Mouse (Mus musculus) layer of hippocampus, postnatal 10 days (tissue): Measurements from ENCODE around the gene Ptprb. TPM values are rescaled to one million over a fixed set of nuclear protein-coding genes. Genes with fewer than 3 reads are reported as not detected.

Experiments used
- DNase-seq, 2 experiments: peaks; one replicate each; pipeline ENCODE4 v3.0.0; 2021; ENCODE audit warnings: low spot score in 2 of 2
- total RNA-seq, 2 experiments: library from RNA; stranded (reverse); gene quantifications; 2 replicates each; pipeline ENCODE4 v1.2.3; 2021

Ptprb gene
- total RNA-seq, 2 experiments from 2014 or later: 18.8 to 19.9 TPM

DNA sequence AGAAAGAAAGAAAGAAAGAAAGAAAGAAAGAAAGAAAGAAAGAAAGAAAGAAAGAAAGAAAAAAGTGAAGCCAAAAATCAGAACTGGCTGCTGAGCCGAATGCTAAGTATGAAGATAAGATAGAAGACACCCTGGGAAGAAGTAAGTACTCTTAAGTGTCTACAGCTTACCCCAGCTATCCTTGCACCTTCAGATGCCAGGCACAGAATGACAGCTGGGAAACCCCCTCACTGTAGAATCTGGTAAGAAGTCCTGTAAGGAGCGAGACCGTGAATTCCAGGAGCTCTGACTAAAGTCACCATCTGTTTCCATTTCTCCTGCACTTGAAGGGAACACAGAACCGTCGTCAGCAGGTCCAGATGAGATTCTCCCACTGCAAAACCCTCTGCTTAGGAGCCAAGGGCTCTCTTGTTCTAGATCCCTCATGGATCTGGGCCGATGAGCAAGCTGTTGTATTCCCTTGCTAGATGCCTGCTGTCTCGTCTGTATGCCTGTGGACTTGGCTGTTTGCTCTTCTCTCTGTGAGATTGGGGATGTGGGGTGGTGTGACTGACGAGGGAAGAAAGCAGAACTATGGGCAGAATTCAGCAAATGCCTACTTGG, 15.9 kb downstream of the Ptprb start:
- peak; percentile 8 to 16 for DNase-seq

DNA sequence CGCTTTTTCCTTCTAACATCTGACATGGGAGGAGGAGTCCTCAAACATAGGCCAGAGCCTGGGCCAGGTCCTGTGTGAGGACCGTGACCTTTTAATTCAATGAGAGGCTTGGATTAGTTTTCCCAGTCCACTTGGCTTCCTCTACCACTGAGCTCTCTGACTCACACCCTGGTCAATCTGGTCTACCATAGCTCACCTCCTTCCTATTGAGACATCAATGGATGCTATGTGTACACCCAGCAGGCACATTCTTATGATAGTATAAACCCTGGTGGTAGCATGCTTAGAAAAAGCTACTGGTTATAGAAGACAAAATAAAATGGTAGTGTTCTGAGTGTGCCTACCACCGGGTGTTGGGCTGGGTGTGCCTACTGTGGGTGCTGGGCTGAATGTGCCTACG, 21.1 kb downstream of the Ptprb start:
- DNase-seq: no peak

DNA sequence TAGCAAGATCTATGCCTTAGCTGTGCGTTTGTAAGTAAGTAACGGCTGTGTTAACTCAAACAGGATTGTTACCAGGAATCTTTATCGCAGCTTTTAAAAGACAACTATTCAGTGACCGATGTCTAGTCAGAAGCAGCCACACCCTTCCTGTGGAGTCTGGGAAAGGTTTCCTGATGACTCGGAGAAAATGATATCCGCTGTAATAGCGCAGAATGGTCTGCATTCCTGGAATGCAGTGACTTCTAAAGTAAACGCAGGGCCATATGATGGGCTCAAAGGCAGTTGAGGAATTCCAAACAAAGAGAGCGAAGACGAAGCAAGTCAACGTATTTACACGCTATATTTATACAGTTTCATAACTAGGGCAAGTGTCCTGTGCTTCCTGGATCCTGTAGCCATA, 22.5 kb downstream of the Ptprb start:
- DNase-seq: no peak

DNA sequence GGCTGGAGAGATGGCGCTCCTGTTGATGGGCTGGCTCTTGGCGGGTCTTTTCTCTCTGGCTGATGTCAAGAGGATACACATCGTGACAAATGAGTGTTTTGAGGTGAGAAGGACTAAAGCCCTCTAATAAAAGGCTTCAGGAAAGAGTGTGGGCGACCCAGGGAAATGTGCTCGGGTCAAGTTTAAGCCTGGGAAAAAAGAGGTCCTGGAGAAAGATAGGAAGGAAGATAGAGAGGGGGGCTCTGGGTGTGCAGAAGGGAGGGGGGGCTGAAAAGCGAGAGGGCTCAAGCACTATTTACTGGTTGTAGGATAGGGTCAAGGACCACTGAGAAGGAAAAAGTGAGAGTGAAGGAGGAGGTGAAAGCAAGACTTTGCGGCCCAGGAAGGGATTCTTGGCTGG, 25.5 kb downstream of the Ptprb start:
- DNase-seq: no peak

DNA sequence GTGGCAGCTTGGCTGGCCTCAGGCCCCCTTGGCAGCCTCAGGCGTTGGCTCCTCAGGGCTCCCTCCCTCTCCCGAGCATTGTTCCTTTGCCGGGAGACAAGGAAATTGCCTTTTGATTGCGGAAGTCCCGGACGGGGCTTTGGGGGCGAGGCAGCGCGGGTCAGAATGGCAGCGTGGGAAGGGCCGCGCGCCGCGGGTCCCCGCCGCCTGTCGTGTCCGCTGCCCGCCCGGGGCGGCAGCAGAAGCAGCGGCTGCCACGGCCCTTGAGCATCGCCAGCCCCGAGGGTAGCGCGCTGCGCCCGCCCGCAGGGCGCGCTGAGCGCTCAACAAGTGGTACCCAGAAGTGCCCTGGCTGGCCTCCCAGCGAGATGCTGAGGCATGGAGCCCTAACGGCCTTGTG, 25.9 kb downstream of the Ptprb start:
- DNase-seq: peak; percentile 15 to 34

DNA sequence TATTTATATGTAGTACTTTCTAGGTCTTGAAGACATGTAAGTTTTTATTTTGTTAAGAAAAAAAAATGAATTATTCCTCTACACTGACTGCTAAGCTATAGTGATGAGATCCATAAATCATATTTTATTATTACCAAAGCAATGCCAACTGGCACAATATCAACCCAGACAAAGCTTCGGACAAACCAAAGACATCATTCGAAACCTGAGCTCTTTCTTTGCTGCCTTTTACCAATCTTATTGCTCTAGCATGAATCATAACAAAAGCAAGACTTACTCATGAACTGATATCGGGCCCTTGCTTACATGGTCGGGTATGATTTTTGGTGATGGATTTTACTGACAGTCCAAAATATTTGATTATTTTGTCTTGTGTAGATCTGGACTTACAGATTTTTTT, 29.0 kb downstream of the Ptprb start:
- no peak for DNase-seq

DNA sequence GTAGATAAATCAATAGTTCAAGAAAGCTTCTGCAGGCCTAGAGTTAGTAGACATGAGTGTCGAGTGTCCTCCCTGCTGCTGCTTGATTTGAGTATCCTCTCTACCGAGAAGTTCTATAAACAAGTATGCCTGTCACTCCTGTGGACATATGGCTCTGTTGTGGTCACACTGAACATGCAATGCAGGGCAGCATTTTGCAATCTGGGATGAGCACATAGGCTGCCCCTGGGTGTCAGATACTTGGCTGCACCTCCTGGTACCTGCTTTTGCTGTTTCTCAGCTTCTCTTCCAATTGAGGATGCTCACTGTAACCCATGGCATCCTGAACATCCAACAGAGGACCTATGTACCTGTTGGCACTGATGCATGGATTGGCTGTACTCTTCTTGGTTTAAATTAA, 34.1 kb downstream of the Ptprb start:
- DNase-seq: no peak

DNA sequence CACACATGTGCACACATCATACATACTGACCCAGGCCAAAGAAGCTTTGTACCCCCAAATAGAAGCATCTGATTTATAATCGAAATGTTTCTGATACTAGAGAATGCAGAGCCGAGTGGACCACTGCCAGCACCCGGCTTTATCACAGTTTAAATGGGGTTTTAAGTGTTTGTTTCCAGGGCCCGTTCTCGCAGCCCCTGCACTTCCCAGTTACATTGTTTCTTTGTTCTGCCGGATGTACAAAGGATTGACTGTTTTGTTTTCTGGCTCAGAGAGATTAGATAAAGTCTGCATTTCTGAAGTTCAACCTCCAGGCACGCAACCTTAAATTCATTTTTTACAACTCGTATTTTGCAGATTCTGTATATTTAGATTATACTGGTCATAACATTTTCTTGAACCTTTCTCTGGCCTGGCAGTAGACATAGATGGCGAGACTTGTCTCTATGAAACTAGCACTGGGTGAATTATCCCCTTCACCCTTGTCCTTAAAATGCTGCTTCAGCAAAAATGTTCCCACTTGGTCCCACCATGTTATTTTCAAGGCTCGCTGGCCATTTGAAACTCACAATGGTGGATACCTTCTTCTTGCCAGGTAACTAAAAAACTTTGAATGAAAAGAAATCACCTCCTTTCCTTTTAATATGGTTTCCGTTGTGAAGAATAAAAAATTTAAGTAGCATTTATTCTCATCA, 35.3 kb downstream of the Ptprb start:
- DNase-seq: no peak

DNA sequence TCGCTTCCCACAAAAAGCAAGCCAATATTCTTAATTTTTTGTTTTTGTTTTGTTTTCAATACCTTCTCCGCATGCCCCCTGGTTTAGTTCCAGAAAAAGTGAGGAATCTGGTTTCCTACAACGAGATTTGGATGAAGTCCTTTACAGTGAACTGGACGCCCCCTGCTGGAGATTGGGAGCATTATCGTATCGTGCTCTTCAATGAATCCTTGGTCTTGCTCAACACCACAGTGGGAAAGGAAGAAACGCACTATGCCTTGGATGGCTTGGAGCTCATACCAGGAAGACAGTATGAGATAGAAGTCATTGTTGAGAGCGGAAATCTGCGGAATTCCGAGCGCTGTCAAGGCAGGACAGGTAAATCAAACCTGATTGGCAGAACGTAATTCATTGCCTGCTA, 43.9 kb downstream of the Ptprb start:
- peak; percentile 84 to 87 for DNase-seq

DNA sequence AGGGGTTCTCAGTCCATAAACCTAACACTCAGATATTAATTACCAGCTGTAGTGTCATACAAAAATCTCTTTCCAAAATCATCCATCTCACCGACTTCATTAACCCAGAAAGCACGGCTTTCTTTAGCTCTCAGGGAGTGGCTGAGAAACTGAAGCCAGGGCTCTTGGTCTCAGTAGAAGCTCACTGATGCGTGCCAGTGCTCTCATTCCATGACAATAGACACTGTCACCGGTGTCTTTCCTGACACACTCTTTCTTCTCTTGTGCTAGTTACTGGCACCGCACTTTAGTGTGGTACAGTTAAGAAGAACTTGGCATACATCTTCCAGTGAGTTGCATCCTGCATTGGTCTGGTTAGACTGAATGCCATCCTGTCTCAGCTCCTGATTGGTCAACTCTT, 53.8 kb downstream of the Ptprb start:
- no peak for DNase-seq

DNA sequence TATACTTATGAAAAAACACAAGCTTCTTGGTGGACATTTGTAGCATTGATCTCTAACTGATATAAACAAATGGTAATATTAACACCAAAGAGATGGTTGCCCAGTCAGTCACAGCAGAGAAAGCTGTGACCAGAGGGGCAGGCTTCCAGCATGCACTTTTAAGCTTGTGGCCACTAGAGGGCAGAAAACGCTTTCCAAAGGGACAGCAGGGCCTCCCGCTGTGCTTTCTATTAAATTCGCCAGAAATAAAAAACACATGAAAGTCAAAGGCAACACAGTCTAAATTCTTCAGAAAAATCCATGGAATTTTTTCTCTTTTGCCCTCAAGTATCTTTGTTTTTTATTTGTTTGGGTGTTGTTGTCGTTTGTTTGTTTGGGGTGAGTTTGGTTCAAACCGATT, 55.1 kb downstream of the Ptprb start:
- peak; percentile 83 to 87 for DNase-seq

DNA sequence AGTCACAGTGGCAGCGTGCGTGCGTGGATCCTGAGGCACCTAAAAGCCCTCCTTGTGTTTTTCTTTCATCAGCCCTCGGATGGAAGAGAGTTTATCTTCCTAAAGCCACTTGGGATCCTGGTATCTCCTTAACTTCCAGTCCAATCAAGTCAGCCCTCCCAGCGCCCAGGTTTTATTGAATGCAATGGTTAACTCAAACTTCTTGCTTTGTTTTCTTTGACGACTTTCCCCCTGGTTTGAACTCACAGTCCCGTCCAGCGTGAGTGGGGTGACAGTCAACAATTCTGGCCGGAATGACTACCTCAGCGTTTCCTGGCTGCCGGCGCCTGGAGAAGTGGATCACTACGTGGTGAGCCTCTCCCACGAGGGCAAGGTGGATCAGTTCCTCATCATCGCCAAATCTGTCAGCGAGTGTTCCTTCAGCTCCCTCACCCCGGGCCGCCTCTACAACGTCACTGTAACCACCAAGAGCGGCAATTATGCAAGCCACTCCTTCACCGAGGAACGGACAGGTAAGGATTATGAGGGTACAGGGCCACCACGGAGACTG, 55.7 kb downstream of the Ptprb start:
- DNase-seq: no peak

DNA sequence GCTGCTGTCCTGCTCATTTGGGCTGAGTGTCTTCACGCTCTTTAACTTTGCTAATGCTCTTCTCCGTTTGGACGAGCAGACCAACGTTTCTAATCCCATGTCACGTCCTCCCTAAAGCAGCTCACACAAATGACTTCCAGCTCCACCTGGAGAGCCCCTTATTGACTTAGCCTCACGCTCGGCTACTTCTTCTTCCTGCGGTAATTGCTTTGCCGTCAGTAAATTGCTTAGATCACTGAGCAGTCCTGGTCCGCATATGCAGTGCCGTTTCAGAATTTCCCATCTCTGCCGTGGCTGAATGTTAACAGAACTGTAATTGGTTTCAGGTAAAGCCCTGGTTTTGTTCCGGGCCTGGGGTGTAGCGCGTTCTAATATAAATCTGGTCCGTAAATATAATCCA, 58.3 kb downstream of the Ptprb start:
- no peak for DNase-seq

DNA sequence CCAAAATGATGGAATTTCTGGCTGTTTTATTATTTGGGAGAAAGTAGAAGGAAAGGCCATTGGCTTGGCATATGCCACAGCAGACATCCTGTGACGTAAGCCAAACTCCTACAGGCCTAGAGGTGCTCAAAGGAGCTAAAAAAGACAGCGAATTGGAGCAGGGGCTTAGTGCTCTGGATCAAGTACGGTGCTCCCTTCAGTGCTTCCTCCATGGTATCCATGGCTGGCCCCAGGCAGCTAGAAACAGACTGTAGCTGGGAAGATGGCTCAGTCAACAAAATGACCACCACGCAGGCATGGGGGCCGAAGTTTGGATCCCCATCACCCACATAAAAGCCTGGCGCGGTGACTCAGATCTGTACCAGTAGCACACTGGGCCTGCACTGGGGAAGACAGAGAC, 58.8 kb downstream of the Ptprb start:
- no peak for DNase-seq

DNA sequence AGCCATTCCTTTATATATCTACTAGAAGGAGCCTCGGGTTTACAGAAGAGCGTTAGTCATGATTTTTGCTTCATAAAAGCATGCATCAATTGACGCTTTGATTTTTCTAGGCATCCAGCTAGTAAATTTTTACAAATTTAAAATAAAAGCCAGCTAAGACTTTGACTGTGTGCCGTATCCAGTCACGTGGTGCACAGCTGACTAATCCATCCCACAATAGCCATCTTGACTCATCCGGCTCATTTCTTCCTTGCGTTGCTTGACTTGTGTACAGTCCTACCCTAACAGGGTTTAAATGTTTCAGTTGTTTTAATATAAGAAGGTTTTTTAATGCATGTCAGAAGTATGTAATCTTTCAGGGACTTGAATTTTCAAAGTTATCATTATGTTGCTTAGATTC, 60.0 kb downstream of the Ptprb start:
- no peak for DNase-seq

DNA sequence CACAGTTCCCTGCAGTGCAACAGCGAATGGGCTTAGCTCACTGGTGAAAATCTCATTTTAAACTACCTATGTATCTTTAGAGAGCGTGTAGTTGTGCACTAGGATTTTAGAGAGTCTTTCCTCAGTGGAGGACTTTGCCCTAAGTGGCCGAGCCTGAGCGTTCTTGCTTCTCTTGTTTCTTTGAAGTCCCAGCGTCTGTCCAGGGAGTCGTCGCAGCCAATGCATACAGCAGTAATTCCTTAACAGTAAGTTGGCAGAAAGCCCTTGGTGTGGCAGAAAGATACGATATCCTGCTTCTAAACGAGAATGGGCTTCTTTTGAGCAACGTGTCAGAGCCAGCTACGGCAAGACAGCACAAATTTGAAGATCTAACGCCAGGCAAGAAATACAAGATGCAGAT, 65.9 kb downstream of the Ptprb start:
- DNase-seq: no peak

DNA sequence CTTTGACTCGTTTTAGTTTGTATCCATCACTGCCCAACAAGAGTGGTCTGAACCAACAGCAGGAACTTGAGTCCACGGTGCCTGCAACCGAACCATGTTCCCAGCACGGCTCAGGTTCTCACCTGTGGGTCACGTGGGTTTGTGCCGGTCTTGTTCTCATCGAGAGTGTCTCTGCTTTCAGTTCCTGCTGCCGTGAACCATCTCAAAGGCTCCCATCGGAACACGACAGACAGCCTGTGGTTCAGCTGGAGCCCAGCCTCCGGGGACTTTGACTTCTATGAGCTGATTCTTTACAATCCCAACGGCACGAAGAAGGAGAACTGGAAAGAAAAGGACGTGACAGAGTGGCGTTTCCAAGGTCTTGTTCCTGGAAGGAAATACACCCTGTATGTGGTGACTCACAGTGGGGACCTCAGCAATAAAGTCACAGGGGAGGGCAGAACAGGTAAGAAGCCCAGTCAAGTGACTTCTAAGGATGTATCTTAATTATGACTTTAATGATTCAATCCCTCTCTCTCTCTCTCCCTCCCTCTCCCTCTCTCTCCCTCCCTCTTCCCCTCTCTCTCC, 71.4 kb downstream of the Ptprb start:
- no peak for DNase-seq

DNA sequence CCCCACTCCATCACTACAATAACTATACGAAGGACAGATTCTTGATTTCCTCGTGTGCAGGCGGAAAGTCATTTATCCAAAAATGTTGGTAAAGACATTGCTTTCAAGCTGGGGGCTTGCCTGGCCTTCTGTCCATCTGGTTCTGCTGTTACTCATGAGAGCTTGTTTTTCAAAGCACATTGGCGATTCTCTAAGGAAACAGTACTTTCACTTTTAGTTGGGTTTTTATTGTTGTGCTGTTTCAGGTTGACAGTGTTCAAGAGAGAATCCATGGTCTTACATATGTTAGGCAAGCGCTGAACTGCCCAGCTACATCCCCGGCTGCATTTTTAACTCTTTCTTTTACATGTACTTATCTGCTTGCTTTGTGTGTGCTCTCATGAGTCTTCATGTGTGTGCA, 73.7 kb downstream of the Ptprb start:
- no peak for DNase-seq

DNA sequence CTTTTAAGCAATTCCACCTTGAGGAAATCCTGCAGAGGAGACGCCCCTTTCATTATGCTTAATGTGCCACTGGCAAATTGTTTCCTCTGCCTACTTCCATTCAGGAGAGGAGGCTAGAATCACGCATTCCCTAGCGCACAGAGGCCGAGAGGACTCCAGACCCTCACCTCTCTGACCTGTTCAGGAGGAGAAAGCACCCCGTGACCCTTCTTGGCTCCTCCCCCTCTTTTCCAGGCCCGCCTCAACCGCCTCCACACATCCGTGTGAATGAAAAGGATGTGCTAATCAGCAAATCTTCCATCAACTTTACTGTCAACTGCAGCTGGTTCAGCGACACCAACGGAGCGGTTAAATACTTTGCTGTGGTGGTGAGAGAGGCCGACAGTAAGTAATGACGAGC, 75.2 kb downstream of the Ptprb start:
- no peak for DNase-seq

DNA sequence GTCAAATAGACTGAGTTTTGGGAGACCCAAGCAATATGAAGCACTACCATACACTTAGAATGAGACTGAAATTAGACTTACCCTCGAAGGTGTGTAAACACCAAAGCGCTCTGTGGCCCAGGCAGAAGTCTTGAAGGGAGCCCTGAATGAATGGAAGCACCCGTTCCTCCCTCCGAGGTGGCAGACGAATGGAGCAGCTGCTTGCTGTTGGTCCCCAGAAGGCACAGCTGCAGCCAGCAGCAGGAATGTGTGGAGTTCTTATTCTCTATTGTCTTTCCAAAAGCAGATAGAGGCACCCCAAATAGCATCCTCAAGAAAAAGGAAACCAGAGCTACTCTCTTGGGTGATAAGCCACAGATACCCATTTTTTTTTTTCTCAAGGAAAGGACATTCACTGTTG, 79.0 kb downstream of the Ptprb start:
- no peak for DNase-seq

DNA sequence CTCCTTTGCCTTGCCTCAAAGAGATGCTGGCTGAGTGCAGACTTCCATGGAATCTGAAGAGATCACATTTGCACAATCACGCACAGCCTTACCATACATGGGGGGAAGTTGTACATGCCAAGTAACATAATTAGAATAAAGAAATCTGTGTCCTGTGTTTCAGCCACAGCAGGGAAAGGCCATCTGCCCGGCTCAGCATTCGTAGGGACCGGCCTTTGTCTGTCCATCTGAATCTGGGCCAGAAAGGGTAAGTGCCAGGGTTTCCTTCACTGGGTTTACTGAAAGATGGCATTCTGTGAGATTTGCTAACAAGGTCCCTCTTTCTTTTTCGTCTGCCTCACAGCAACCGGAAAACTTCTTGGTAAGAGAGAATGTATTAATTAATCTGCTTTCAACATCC, 86.9 kb downstream of the Ptprb start:
- peak; percentile 47 to 66 for DNase-seq

DNA sequence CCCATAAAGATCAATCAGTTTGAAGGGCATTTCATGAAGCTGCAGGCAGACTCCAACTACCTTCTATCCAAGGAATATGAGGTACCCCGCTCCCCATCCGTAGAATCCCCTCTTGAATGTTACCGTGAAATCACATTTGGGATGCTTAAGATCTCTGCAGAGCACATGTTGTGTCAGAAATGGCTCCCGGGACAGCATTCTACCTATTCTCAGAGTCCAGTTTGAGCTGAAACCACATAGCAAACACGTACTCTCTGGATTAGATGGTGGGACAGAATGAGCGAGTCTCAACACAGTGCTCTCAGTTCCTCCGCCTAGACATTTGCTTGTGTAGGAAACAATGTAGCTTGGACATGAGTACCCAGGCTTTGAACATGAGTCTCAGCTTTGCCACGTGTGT, 87.3 kb downstream of the Ptprb start:
- no peak for DNase-seq

DNA sequence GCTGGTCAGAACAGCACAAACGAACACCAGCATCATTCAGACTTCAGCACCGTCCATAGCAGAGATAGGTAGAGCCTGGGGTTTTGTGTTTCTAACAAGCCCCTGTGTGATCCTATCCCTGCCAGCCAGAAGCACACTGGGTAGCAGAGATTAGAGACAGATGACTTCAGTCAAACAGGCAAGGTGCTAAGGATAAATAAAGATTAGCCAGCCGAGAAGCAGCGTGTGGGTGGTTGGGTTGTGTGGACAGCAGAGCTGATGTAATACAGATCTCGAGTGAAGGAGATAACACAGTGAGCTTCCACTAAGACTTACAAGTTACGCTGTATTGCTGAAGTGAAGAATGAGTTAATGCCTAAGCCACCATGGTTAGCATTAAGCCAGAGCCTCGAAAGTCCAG, 89.4 kb downstream of the Ptprb start:
- DNase-seq: no peak
